ENCODE assay signal across 9 mouse cellular contexts in genomic region chr5:140662741-140663592, GRCm38 (mm10). TPM values are rescaled to one million over a fixed set of nuclear protein-coding genes. Genes with fewer than 3 reads are reported as not detected.
DNase-seq lines count a peak whose midpoint lies in the region; ATAC-seq and TF ChIP-seq lines count a peak whose summit lies in the region.
"Had no signal": no experiment of that assay in that cellular context is flagged by ENCODE, and none has a peak within 500 bp of the region (broad histone marks: within the 10 kb centered on the region; RNA-seq: fewer than 3 reads in every experiment).

No protein-coding gene starts in this region.

- H3K9me3 ChIP-seq in heart, embryonic 13.5 days: no peaks in the 10 kb centered on the region
- no peaks in the 10 kb centered on the region for H3K9me3 ChIP-seq in neural tube, embryonic 12.5 days
- H3K9me3 ChIP-seq in neural tube, embryonic 15.5 days (replicated peaks): no peaks in the 10 kb centered on the region
- no peaks in the 10 kb centered on the region for H3K9me3 ChIP-seq in forebrain, embryonic 16.5 days (ENCODE audit: control insufficient read depth, low read length)
- H3K9me3 ChIP-seq: limb, embryonic 15.5 days had no signal

- H3K27me3 ChIP-seq in heart, embryonic 13.5 days (replicated peaks): peaks cover 7% of the 10 kb centered on the region
- H3K27me3 ChIP-seq in neural tube, embryonic 12.5 days (replicated peaks): no peaks in the 10 kb centered on the region
- H3K27me3 ChIP-seq in neural tube, embryonic 15.5 days (replicated peaks): no peaks in the 10 kb centered on the region
- H3K27me3 ChIP-seq in forebrain, embryonic 16.5 days (replicated peaks; ENCODE audit: control insufficient read depth, insufficient read depth, low read length): no peaks in the 10 kb centered on the region
- H3K27me3 ChIP-seq in spleen, adult 2 months (ENCODE audit: control insufficient read depth, insufficient read depth, low read length): no peaks in the 10 kb centered on the region
- H3K27me3 ChIP-seq: limb, embryonic 15.5 days had no signal

- H3K9ac ChIP-seq in heart, embryonic 13.5 days: peak overlapping the region; percentile 66
- H3K9ac ChIP-seq in neural tube, embryonic 12.5 days: 0 out of 2 replicates have a peak overlapping the region, but pooled peaks have one; percentile 13
- no peak overlapping the region for H3K9ac ChIP-seq in neural tube, embryonic 15.5 days (replicated peaks)
- no peak overlapping the region; the same call in 1 of the 2 replicates for H3K9ac ChIP-seq in forebrain, embryonic 16.5 days (replicated peaks; ENCODE audit: low read depth, low read length)
- H3K9ac ChIP-seq: limb, embryonic 15.5 days had no signal

- no peak for ATAC-seq in heart, embryonic 13.5 days (ENCODE audit: extremely low read depth, insufficient number of reproducible peaks, low FRiP score, low TSS enrichment)
- no peak for ATAC-seq in neural tube, embryonic 12.5 days (ENCODE audit: low FRiP score, low read depth)
- no peak for ATAC-seq in neural tube, embryonic 15.5 days (ENCODE audit: low FRiP score)
- ATAC-seq in forebrain, embryonic 16.5 days: no peak
- no peak for ATAC-seq in activated CD4-positive, CD25-positive, alpha-beta regulatory T cell, adult 4 months

- TF ChIP-seq CTCF in spleen, adult 2 months (IDR thresholded peaks at IDR 0.05; ENCODE audit: extremely low read depth, insufficient read depth, insufficient read length, insufficient replicate concordance): no peak

- no peak overlapping the region for H3K4me2 ChIP-seq in heart, embryonic 13.5 days
- H3K4me2 ChIP-seq in neural tube, embryonic 12.5 days (replicated peaks): no peak overlapping the region
- no peak overlapping the region for H3K4me2 ChIP-seq in neural tube, embryonic 15.5 days
- H3K4me2 ChIP-seq in forebrain, embryonic 16.5 days (ENCODE audit: low read length): no peak overlapping the region

- peaks cover 37% of the 10 kb centered on the region for H3K4me1 ChIP-seq in heart, embryonic 13.5 days
- peaks cover 33% of the 10 kb centered on the region for H3K4me1 ChIP-seq in neural tube, embryonic 12.5 days
- H3K4me1 ChIP-seq in neural tube, embryonic 15.5 days: peaks cover 42% of the 10 kb centered on the region
- H3K4me1 ChIP-seq in forebrain, embryonic 16.5 days (replicated peaks; ENCODE audit: control insufficient read depth, insufficient read depth, low read length): peaks cover 34% of the 10 kb centered on the region
- H3K4me1 ChIP-seq in spleen, adult 2 months (ENCODE audit: control insufficient read depth, insufficient read depth, insufficient read length): peaks cover 25% of the 10 kb centered on the region; the same call in 1 of the 2 replicates

- no peak for DNase-seq in heart, adult 18-20 months
- peak; percentile 34 to 61 for DNase-seq in spleen, adult 2 months (ENCODE audit: low read depth in 1 of 2, low spot score in 2 of 2)
- no peak for DNase-seq in thymus, postnatal 14 days

- no peak overlapping the region for H3K4me3 ChIP-seq in heart, embryonic 13.5 days
- H3K4me3 ChIP-seq in neural tube, embryonic 12.5 days: no peak overlapping the region
- H3K4me3 ChIP-seq in neural tube, embryonic 15.5 days (replicated peaks): no peak overlapping the region
- H3K4me3 ChIP-seq in forebrain, embryonic 16.5 days (replicated peaks; ENCODE audit: low read length): no peak overlapping the region
- H3K4me3 ChIP-seq in spleen, adult 2 months (ENCODE audit: extremely low read depth, insufficient read depth, insufficient read length): peak overlapping the region; percentile 51
- H3K4me3 ChIP-seq: limb, embryonic 15.5 days had no signal

- H3K36me3 ChIP-seq in heart, embryonic 13.5 days: peaks cover 10% of the 10 kb centered on the region
- peaks cover 5% of the 10 kb centered on the region for H3K36me3 ChIP-seq in neural tube, embryonic 12.5 days
- peaks cover 14% of the 10 kb centered on the region for H3K36me3 ChIP-seq in neural tube, embryonic 15.5 days
- H3K36me3 ChIP-seq in forebrain, embryonic 16.5 days (ENCODE audit: control insufficient read depth, insufficient read depth): peaks cover 2% of the 10 kb centered on the region; the same call in 1 of the 2 replicates
- no peaks in the 10 kb centered on the region for H3K36me3 ChIP-seq in spleen, adult 2 months (ENCODE audit: control insufficient read depth, insufficient read depth, low read length)

- no peak; the same call in 1 of the 2 replicates for TF ChIP-seq POLR2A in spleen, adult 2 months (IDR thresholded peaks at IDR 0.05; ENCODE audit: low read depth, low read length)

- H3K27ac ChIP-seq in heart, embryonic 13.5 days (replicated peaks): peak overlapping the region; percentile 73; the same call in 1 of the 2 replicates
- H3K27ac ChIP-seq in neural tube, embryonic 12.5 days: no peak overlapping the region
- H3K27ac ChIP-seq in neural tube, embryonic 15.5 days (replicated peaks): no peak overlapping the region
- peak overlapping the region; percentile 21 for H3K27ac ChIP-seq in forebrain, embryonic 16.5 days (ENCODE audit: low read length)
- H3K27ac ChIP-seq in spleen, adult 2 months (ENCODE audit: insufficient read depth, low read length): peak overlapping the region; percentile 87
- H3K27ac ChIP-seq: limb, embryonic 15.5 days had no signal

- WGBS in heart, embryonic 13.5 days: 62% methylated on average over 17 of the region's 17 CpGs
- 75% methylated on average over 17 of the region's 17 CpGs for WGBS in neural tube, embryonic 12.5 days
- 71% methylated on average over 17 of the region's 17 CpGs for WGBS in neural tube, embryonic 15.5 days
- 65% methylated on average over 17 of the region's 17 CpGs for WGBS in forebrain, embryonic 16.5 days
- 25% methylated on average over 17 of the region's 17 CpGs for WGBS in spleen, adult 2 months

RNA-seq across cellular contexts. Expression of gene Ttyh3, which starts 14.1 kb away (rescaled TPM):
- 25.0 and 25.4 TPM in 2 replicates for polyA plus RNA-seq in heart, embryonic 13.5 days (2015; fragmentation: Nextera tagmentation; extraction: Ambion mirVana)
- total RNA-seq in heart, adult 18-20 months (2021): 1 to 10 TPM; 7.6 to 7.7 TPM
- 79.6 and 83.3 TPM in 2 replicates for polyA plus RNA-seq in neural tube, embryonic 12.5 days (2016; fragmentation: Nextera tagmentation; extraction: Ambion mirVana)
- 58.8 and 63.9 TPM in 2 replicates for polyA plus RNA-seq in neural tube, embryonic 15.5 days (2015; fragmentation: Nextera tagmentation; extraction: Ambion mirVana)
- 68.7 and 68.9 TPM in 2 replicates for polyA plus RNA-seq in forebrain, embryonic 16.5 days (2015; fragmentation: Nextera tagmentation; extraction: Ambion mirVana)
- polyA plus RNA-seq in spleen, adult 2 months (2012; rRNA removed): 95.1 and 118 TPM in 2 replicates
- 1 to 10 TPM; 5.2 to 5.6 TPM for polyA plus RNA-seq in activated CD4-positive, CD25-positive, alpha-beta regulatory T cell, adult 4 months (2017; shearing (Covaris generic))

RNA-seq across cellular contexts. Expression of gene Iqce, which starts 39.2 kb away (rescaled TPM):
- 8.0 and 10.3 TPM in 2 replicates for polyA plus RNA-seq in heart, embryonic 13.5 days (2015; fragmentation: Nextera tagmentation; extraction: Ambion mirVana)
- total RNA-seq in heart, adult 18-20 months (2021): 1 to 10 TPM; 4.0 to 5.3 TPM
- polyA plus RNA-seq in neural tube, embryonic 12.5 days (2016; fragmentation: Nextera tagmentation; extraction: Ambion mirVana): 20.6 and 29.5 TPM in 2 replicates
- 25.5 and 26.2 TPM in 2 replicates for polyA plus RNA-seq in neural tube, embryonic 15.5 days (2015; fragmentation: Nextera tagmentation; extraction: Ambion mirVana)
- 26.1 and 30.8 TPM in 2 replicates for polyA plus RNA-seq in forebrain, embryonic 16.5 days (2015; fragmentation: Nextera tagmentation; extraction: Ambion mirVana)
- polyA plus RNA-seq in spleen, adult 2 months (2012; rRNA removed): 12.2 and 12.5 TPM in 2 replicates
- 10 to 100 TPM; 16.8 to 21.2 TPM for polyA plus RNA-seq in activated CD4-positive, CD25-positive, alpha-beta regulatory T cell, adult 4 months (2017; shearing (Covaris generic))

RNA-seq across cellular contexts. Expression of gene Brat1, which starts 41.8 kb away (rescaled TPM):
- polyA plus RNA-seq in heart, embryonic 13.5 days (2015; fragmentation: Nextera tagmentation; extraction: Ambion mirVana): 12.9 and 13.9 TPM in 2 replicates
- 1 to 10 TPM; 6.4 to 7.8 TPM for total RNA-seq in heart, adult 18-20 months (2021)
- polyA plus RNA-seq in neural tube, embryonic 12.5 days (2016; fragmentation: Nextera tagmentation; extraction: Ambion mirVana): 25.2 TPM in 2 replicates
- 25.9 and 26.9 TPM in 2 replicates for polyA plus RNA-seq in neural tube, embryonic 15.5 days (2015; fragmentation: Nextera tagmentation; extraction: Ambion mirVana)
- 28.0 and 28.4 TPM in 2 replicates for polyA plus RNA-seq in forebrain, embryonic 16.5 days (2015; fragmentation: Nextera tagmentation; extraction: Ambion mirVana)
- polyA plus RNA-seq in spleen, adult 2 months (2012; rRNA removed): 28.3 and 40.5 TPM in 2 replicates
- 10 to 100 TPM; 10.3 to 15.2 TPM for polyA plus RNA-seq in activated CD4-positive, CD25-positive, alpha-beta regulatory T cell, adult 4 months (2017; shearing (Covaris generic))

RNA-seq across cellular contexts. Expression of gene Lfng, which starts 55.8 kb away (rescaled TPM):
- polyA plus RNA-seq in heart, embryonic 13.5 days (2015; fragmentation: Nextera tagmentation; extraction: Ambion mirVana): 3.3 and 3.5 TPM in 2 replicates
- total RNA-seq in heart, adult 18-20 months (2021): 1 to 10 TPM; 6.7 to 9.9 TPM
- polyA plus RNA-seq in neural tube, embryonic 12.5 days (2016; fragmentation: Nextera tagmentation; extraction: Ambion mirVana): 30.5 and 34.5 TPM in 2 replicates
- 16.7 and 19.4 TPM in 2 replicates for polyA plus RNA-seq in neural tube, embryonic 15.5 days (2015; fragmentation: Nextera tagmentation; extraction: Ambion mirVana)
- 23.3 and 25.6 TPM in 2 replicates for polyA plus RNA-seq in forebrain, embryonic 16.5 days (2015; fragmentation: Nextera tagmentation; extraction: Ambion mirVana)
- 165 and 240 TPM in 2 replicates for polyA plus RNA-seq in spleen, adult 2 months (2012; rRNA removed)
- 10 to 100 TPM; 33.9 to 35.5 TPM for polyA plus RNA-seq in activated CD4-positive, CD25-positive, alpha-beta regulatory T cell, adult 4 months (2017; shearing (Covaris generic))

Comparison
In these comparisons a context has a peak if more than half of its experiments do, and no peak if none do; other contexts are left out.
1. H3K9ac ChIP-seq: peak in heart, embryonic 13.5 days (single experiment) and neural tube, embryonic 12.5 days (single experiment); none in neural tube, embryonic 15.5 days (single experiment) and forebrain, embryonic 16.5 days (single experiment).
2. H3K27ac ChIP-seq: peak in heart, embryonic 13.5 days (single experiment), forebrain, embryonic 16.5 days (single experiment) and spleen, adult 2 months (single experiment); none in neural tube, embryonic 12.5 days (single experiment) and neural tube, embryonic 15.5 days (single experiment).
3. DNase-seq: peak in spleen, adult 2 months (2 of 2); none in heart, adult 18-20 months (0 of 2) and thymus, postnatal 14 days (single experiment).